Mouse (Mus musculus) G1E (cell line): Measurements from ENCODE around the gene Lrch1.

ENCODE experiments used
- CTCF ChIP-seq: IDR thresholded peaks from 2 replicates; pipeline ENCODE4 v1.5.1; 2012; ENCODE audit warnings: low read depth, low read length, inconsistent platforms, mixed read lengths
- GATA2 ChIP-seq: IDR thresholded peaks from 2 replicates; pipeline ENCODE4 v1.6.1; 2012; ENCODE audit warnings: low read depth, low read length, inconsistent platforms, borderline replicate concordance
- TAL1 ChIP-seq: conservative IDR thresholded peaks from 2 replicates; pipeline ENCODE4 v1.6.1; 2012; ENCODE audit warnings: low read depth, low read length, inconsistent platforms, mixed read lengths

DNA sequence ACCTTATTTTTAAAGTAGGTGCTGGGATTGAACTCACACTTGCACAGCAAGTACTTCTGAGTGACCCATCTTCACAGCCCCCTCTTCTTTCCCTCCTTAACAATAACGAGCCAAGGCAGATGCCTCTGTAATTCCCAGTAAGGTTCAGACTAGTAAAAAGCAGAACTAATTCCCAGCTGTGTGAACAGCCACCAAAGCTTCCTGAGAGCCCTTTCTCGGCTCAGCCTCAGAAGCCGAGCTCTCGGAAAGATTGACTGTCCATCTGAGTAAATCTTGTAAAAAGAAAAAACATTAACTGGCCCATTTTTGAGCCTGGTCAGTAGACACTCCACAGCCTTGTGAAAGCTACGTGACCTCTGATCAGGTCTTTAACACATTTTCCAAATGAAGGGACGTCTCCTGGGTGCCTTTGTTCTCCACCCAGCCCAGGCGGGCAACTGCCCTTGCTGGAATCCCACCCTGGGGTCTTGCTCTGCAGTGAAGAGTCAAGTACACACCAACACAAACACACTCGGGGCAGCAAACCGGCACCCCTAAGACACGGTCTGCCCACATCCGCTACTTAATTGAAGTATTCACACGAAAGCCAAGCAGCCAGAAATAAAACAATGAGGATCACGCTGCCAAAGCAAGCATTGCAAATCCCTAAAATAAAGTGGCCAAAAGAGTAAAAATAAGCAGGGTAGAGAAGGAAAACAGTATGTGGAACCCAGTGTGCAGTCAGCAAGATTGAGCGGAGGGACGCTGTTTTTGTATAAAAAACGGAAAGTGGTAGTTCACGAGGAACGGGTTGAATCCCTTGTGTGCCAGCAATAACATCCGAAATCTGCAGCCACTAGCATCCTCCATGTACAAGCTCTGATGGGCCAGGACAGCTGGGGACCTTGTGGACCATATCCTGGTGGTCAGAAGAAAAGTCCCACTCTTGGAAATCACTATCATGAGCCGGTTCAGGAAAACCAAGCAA lies 80.3 kb downstream of the Lrch1 start:
- TF ChIP-seq CTCF (no peak), GATA2 (no peak), TAL1 (no peak)
